Mouse (Mus musculus): ENCODE data around the gene Alox12b. TPM values are rescaled to one million over a fixed set of nuclear protein-coding genes. Genes with fewer than 3 reads are reported as not detected.

Gene Alox12b
- polyA plus RNA-seq (2015; fragmentation: Nextera tagmentation; extraction: Ambion mirVana) = 0.08 and 0.13 TPM in 2 replicates

DNA sequence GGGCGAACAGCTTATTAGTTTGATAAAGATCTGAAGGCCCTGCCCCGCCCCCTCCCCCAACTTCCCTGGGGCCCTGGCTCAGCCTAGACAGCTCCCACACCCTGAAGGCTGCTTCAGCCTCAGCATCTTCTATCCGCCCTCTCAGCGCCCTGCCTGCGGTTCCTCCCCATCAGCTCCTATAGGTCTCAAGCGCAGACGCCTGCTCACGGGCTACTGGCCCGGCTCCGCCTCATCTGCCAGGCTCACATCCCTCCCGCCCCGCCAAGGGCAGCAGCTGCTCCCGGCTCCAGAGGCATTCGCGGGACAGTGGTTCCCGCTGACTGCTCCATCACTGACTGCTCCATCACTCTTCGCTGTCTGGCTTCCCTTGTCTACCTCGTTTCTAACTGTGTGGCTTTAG is at the start of gene Alox12b:
Alox12b (plus strand) TSS at position 190 of the 400 bp plus-strand sequence.
- H3K9ac ChIP-seq (ENCODE audit: low read depth, low read length) = no peak within 1 kb of the TSS
- ATAC-seq = no peak
- peaks cover 26% of the 10 kb centered on the region; the same call in 1 of the 2 replicates for H3K27me3 ChIP-seq (replicated peaks; ENCODE audit: control insufficient read depth, insufficient read depth, low read length)
- no peak for TF ChIP-seq CTCF (IDR thresholded peaks at IDR 0.05; ENCODE audit: low read depth)
- no peaks in the 10 kb centered on the region for H3K4me1 ChIP-seq (replicated peaks; ENCODE audit: control insufficient read depth, insufficient read depth, low read length)
- 2% methylated on average over 18 of the region's 18 CpGs for WGBS
- no peaks in the 10 kb centered on the region for H3K9me3 ChIP-seq (ENCODE audit: control insufficient read depth)
- H3K36me3 ChIP-seq (ENCODE audit: control insufficient read depth, insufficient read depth) = no peaks in the 10 kb centered on the region
- H3K27ac ChIP-seq (ENCODE audit: low read depth, low read length) = no peak within 1 kb of the TSS
- H3K4me3 ChIP-seq (ENCODE audit: low read depth, low read length) = no peak within 1 kb of the TSS
- no peak within 1 kb of the TSS for H3K4me2 ChIP-seq (replicated peaks; ENCODE audit: low read depth)

DNA sequence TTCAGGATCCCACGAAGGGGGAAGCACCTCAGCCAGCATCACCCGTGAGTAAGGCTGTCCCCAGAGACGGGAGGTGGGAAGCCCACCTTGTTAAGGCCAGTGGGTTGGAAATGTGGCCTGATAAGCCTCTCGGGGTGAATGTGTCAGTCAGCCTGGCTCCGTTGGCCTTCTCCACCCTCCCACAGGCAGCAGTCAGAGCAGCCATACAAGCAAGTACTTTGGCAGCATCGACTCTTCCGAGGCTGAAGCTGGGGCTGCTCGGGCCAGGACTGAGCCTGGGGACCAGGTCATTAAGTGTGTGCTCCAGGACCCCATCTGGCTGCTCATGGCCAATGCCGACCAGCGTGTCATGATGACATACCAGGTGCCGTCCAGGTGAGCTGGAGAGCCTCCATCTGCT is 49.1 kb upstream of the Alox12b start:
- no peak overlapping the region for H3K27ac ChIP-seq (ENCODE audit: low read depth, low read length)
- no peak for TF ChIP-seq CTCF (IDR thresholded peaks at IDR 0.05; ENCODE audit: low read depth)
- H3K9ac ChIP-seq (ENCODE audit: low read depth, low read length) = no peak overlapping the region
- no peak for ATAC-seq
- no peaks in the 10 kb centered on the region for H3K9me3 ChIP-seq (ENCODE audit: control insufficient read depth)
- no peak overlapping the region for H3K4me3 ChIP-seq (ENCODE audit: low read depth, low read length)
- peaks cover 69% of the 10 kb centered on the region for H3K36me3 ChIP-seq (ENCODE audit: control insufficient read depth, insufficient read depth)
- H3K4me2 ChIP-seq (replicated peaks; ENCODE audit: low read depth) = no peak overlapping the region
- WGBS = 88% methylated on average over 11 of the region's 11 CpGs
- no peaks in the 10 kb centered on the region for H3K4me1 ChIP-seq (replicated peaks; ENCODE audit: control insufficient read depth, insufficient read depth, low read length)
- no peaks in the 10 kb centered on the region for H3K27me3 ChIP-seq (replicated peaks; ENCODE audit: control insufficient read depth, insufficient read depth, low read length)

DNA sequence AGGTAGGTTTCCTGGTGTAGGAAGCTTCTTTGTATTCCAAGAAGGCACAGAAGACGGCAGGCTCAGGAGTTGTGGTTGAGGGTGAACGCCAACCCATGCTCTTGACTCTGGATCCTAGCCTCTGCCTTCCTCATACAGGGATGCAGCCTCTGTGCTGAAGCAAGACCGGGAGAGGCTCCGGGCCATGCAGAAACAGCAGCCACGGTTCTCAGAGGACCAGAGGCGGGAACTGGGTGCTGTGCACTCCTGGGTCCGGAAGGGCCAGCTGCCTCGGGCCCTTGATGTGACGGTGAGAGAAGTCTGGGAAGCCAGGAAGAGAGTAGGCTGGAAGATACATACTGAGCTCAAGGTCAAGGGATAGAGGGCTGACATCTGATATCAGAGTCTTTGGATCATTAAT is 48.6 kb upstream of the Alox12b start:
- Histone ChIP-seq H3K4me3 (ENCODE audit: low read depth, low read length) (no peak overlapping the region), H3K9me3 (ENCODE audit: control insufficient read depth) (no peaks in the 10 kb centered on the region), H3K36me3 (ENCODE audit: control insufficient read depth, insufficient read depth) (peaks cover 63% of the 10 kb centered on the region), H3K27ac (ENCODE audit: low read depth, low read length) (no peak overlapping the region), H3K27me3 (replicated peaks; ENCODE audit: control insufficient read depth, insufficient read depth, low read length) (no peaks in the 10 kb centered on the region), H3K4me2 (replicated peaks; ENCODE audit: low read depth) (no peak overlapping the region), H3K4me1 (replicated peaks; ENCODE audit: control insufficient read depth, insufficient read depth, low read length) (no peaks in the 10 kb centered on the region), H3K9ac (ENCODE audit: low read depth, low read length) (no peak overlapping the region)
- TF ChIP-seq CTCF (IDR thresholded peaks at IDR 0.05; ENCODE audit: low read depth) = no peak
- WGBS = 91% methylated on average over 9 of the region's 9 CpGs
- no peak for ATAC-seq

DNA sequence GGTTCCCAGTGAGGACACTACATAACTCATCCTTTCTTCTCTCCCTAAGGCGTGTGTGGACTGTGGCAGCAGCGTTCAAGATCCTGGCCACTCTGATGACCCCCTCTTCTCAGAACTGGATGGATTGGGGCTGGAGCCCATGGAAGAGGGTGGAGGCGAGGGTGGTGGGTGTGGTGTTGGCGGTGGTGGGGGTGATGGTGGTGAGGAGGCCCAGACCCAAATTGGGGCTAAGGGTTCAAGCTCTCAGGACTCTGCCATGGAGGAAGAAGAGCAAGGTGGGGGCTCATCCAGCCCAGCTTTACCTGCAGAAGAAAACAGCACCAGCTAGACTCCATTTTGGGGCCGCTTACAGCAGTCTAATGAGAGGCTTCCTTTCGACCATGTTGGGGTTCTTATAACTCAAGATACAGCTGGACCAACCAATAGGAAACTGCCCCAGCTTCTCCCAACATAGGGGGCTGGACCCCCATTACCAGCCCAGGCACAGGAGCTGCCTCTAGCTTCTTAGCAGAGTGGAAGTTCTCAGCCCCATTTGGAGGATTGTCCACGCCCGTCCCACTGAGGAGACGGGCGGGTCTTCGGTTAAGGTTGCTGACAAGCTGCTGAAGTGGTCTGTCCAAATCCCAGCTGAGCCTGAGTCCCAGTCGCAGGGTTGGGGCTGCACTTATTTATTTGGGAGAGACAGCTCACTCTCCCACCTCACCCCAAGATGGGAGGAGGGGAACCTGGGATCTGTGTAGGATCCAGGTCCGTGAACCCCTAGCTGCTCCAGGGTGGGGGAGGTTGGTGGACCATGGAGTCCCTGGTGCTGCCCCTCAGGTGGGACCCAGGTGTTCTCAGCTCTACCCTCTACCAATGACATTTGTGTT is 47.5 kb upstream of the Alox12b start:
- Histone ChIP-seq H3K4me3 (ENCODE audit: low read depth, low read length) (no peak overlapping the region), H3K36me3 (ENCODE audit: control insufficient read depth, insufficient read depth) (peaks cover 53% of the 10 kb centered on the region), H3K9ac (ENCODE audit: low read depth, low read length) (no peak overlapping the region), H3K4me2 (replicated peaks; ENCODE audit: low read depth) (peak overlapping the region; percentile 65; the same call in 1 of the 2 replicates), H3K27me3 (replicated peaks; ENCODE audit: control insufficient read depth, insufficient read depth, low read length) (no peaks in the 10 kb centered on the region), H3K4me1 (replicated peaks; ENCODE audit: control insufficient read depth, insufficient read depth, low read length) (no peaks in the 10 kb centered on the region), H3K27ac (ENCODE audit: low read depth, low read length) (no peak overlapping the region), H3K9me3 (ENCODE audit: control insufficient read depth) (no peaks in the 10 kb centered on the region)
- ATAC-seq = no peak
- TF ChIP-seq CTCF (IDR thresholded peaks at IDR 0.05; ENCODE audit: low read depth) = no peak
- WGBS = 80% methylated on average over 13 of the region's 13 CpGs

DNA sequence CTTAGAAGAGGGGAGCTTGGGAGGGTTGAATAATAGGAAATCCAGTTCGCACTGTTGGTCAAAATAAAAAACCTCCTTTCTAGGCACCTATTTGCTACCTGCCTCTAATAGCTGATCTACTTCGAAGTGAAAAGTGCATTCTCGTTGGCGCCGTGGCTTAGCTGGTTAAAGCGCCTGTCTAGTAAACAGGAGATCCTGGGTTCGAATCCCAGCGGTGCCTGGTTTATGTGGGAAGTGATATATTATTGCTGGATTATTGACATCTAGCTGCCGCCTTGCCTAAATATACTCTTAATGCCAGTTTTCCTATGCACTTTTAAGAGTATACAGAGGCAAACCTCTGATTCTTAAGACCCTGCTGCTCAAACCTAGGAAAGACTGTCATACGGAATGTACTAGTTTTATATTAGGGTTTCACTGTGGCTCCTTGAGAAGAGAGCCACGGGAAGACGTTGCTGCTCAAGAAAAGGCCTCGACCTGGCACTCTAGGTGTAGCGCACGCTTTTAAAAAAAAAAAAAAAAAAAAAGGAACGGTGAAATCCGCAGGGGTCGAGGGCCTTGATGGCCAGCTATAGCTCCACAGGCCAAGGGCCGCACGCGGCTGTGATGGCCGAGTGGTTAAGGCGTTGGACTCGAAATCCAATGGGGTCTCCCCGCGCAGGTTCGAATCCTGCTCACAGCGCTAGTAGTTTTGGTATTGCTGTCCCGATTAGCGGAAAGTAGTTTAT is 46.3 kb upstream of the Alox12b start:
- H3K9ac ChIP-seq (ENCODE audit: low read depth, low read length) = peak overlapping the region; percentile 44
- H3K9me3 ChIP-seq (ENCODE audit: control insufficient read depth) = no peaks in the 10 kb centered on the region
- WGBS = 2% methylated on average over 30 of the region's 30 CpGs
- H3K4me3 ChIP-seq (ENCODE audit: low read depth, low read length) = peak overlapping the region; percentile 42
- peaks cover 41% of the 10 kb centered on the region for H3K36me3 ChIP-seq (ENCODE audit: control insufficient read depth, insufficient read depth)
- H3K4me2 ChIP-seq (replicated peaks; ENCODE audit: low read depth) = peak overlapping the region; percentile 65
- no peak for TF ChIP-seq CTCF (IDR thresholded peaks at IDR 0.05; ENCODE audit: low read depth)
- peak; percentile 52 for ATAC-seq
- H3K27me3 ChIP-seq (replicated peaks; ENCODE audit: control insufficient read depth, insufficient read depth, low read length) = no peaks in the 10 kb centered on the region
- H3K27ac ChIP-seq (ENCODE audit: low read depth, low read length) = no peak overlapping the region; the same call in 1 of the 2 replicates
- no peaks in the 10 kb centered on the region for H3K4me1 ChIP-seq (replicated peaks; ENCODE audit: control insufficient read depth, insufficient read depth, low read length)
